Mouse (Mus musculus) myocyte (in vitro differentiated cells): ENCODE results near the gene Tectb. TPM values are rescaled to one million over a fixed set of nuclear protein-coding genes. Genes with fewer than 3 reads are reported as not detected.
A peak's percentile ranks its signal among the peaks of the same experiment; 100 is the strongest.

Experiments used
- H3K27me3 ChIP-seq: one replicate; pipeline ENCODE4 v1.6.1; 2011; ENCODE audit not compliant: control insufficient read depth, insufficient read depth, insufficient read length
- H3K36me3 ChIP-seq: one replicate; pipeline ENCODE4 v1.6.1; 2011; ENCODE audit not compliant: control insufficient read depth, insufficient read depth
- H3K4me2 ChIP-seq: one replicate; pipeline ENCODE4 v1.6.1; 2011; ENCODE audit warnings: low read depth, control low read depth
- H3K4me3 ChIP-seq: one replicate; pipeline ENCODE4 v1.5.1; 2011; ENCODE audit warnings: mild to moderate bottlenecking, control low read depth, moderate library complexity
- H3K79me2 ChIP-seq: one replicate; pipeline ENCODE4 v1.6.1; 2011; ENCODE audit not compliant: control insufficient read depth, insufficient read depth
- H3ac ChIP-seq: one replicate; pipeline ENCODE4 v1.6.1; 2011; ENCODE audit not compliant: control insufficient read depth, insufficient read length
- CEBPB ChIP-seq: IDR thresholded peaks from 2 replicates; pipeline ENCODE4 v1.6.1; 2011; ENCODE audit warnings: mild to moderate bottlenecking, moderate library complexity; ENCODE audit not compliant: poor library complexity, insufficient read depth, severe bottlenecking
- E2F4 ChIP-seq: IDR thresholded peaks from one replicate; pipeline ENCODE4 v1.6.1; 2011; ENCODE audit warnings: mild to moderate bottlenecking, control low read depth, moderate library complexity; ENCODE audit not compliant: insufficient read depth
- MAX ChIP-seq: IDR thresholded peaks from one replicate; pipeline ENCODE4 v1.6.1; 2011; ENCODE audit warnings: low read depth, mild to moderate bottlenecking, control low read depth
- MYOD1 ChIP-seq, 3 experiments: IDR thresholded peaks; one replicate each; pipeline ENCODE4 v1.6.1; 2011; ENCODE audit warnings: control low read depth in 2 of 3, low read depth in 2 of 3, mild to moderate bottlenecking in 2 of 3, moderate library complexity in 1 of 3; ENCODE audit not compliant: insufficient read length in 2 of 3, control insufficient read depth in 1 of 3
- MYOG ChIP-seq, 3 experiments: IDR thresholded peaks; one replicate each; pipeline ENCODE4 v1.6.1; 2011; ENCODE audit warnings: control low read depth in 2 of 3, low read depth in 2 of 3, mild to moderate bottlenecking in 2 of 3; ENCODE audit not compliant: insufficient read length in 2 of 3, control insufficient read depth in 1 of 3, insufficient read depth in 1 of 3
- POLR2A ChIP-seq: IDR thresholded peaks from one replicate; pipeline ENCODE4 v1.6.1; 2011; ENCODE audit warnings: low read depth, mild to moderate bottlenecking, control low read depth, moderate library complexity; ENCODE audit not compliant: insufficient read length
- POLR2AphosphoS2 ChIP-seq: IDR thresholded peaks from one replicate; pipeline ENCODE4 v1.6.1; 2011; ENCODE audit warnings: low read depth, control low read depth; ENCODE audit not compliant: insufficient read length
- REST ChIP-seq: IDR thresholded peaks from one replicate; pipeline ENCODE4 v1.6.1; 2011; ENCODE audit warnings: mild to moderate bottlenecking, control low read depth, moderate library complexity; ENCODE audit not compliant: insufficient read depth, insufficient read length
- SRF ChIP-seq: IDR thresholded peaks from one replicate; pipeline ENCODE4 v1.6.1; 2011; ENCODE audit warnings: low read depth; ENCODE audit not compliant: control insufficient read depth, insufficient read length
- TCF12 ChIP-seq: IDR thresholded peaks from one replicate; pipeline ENCODE4 v1.6.1; 2011; ENCODE audit warnings: mild to moderate bottlenecking, control low read depth; ENCODE audit not compliant: poor library complexity, insufficient read depth, severe bottlenecking
- TCF3 ChIP-seq: IDR thresholded peaks from one replicate; pipeline ENCODE4 v1.6.1; 2011; ENCODE audit warnings: low read depth, control low read depth; ENCODE audit not compliant: insufficient read length
- USF1 ChIP-seq: IDR thresholded peaks from one replicate; pipeline ENCODE4 v1.6.1; 2011; ENCODE audit warnings: low read depth, mild to moderate bottlenecking, control low read depth, moderate library complexity
- polyA plus RNA-seq: library from polyadenylated mRNA; unstranded; fragments of >200 nt; fragmentation: generic; extraction: Trizol; gene quantifications from one replicate; pipeline ENCODE4 v1.2.1, GENCODE M21; 2012; ENCODE audit warnings: missing spikeins

The Tectb gene
- polyA plus RNA-seq, 1 experiment, result not detected

DNA sequence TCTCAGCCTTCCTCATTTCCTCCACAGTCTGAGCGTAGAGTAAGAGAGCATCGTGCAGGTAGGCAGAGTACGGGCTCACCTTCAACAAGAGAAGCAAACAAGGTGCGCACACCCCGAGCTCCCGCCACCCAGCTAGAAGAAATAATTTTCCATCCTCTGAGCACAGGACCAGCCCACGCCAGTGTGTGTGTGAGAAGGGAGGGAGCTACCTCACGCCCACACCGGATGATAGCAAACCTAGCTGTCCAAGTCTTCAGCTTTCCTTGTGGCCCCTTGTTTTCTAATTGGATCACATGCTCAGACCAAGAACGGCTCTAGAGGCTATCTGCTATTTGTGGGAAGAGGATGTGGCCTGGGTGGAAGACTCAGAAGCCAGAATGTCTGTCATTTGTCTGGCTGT is 50.5 kb downstream of the Tectb start:
- no peak for TF ChIP-seq E2F4
- TF ChIP-seq POLR2A, result no peak
- TF ChIP-seq TCF3, result no peak
- TF ChIP-seq USF1, result no peak
- no peak for TF ChIP-seq MYOG (IDR thresholded peaks at IDR 0.05; ENCODE audit: control insufficient read depth in 1 of 3, insufficient read depth in 1 of 3, insufficient read length in 2 of 3, low read depth in 2 of 3)
- no peak for TF ChIP-seq MAX
- no peak for TF ChIP-seq POLR2AphosphoS2
- TF ChIP-seq TCF12, result no peak
- no peak for TF ChIP-seq CEBPB
- no peak for TF ChIP-seq REST
- TF ChIP-seq MYOD1 (IDR thresholded peaks at IDR 0.05; ENCODE audit: control insufficient read depth in 1 of 3, insufficient read length in 2 of 3, low read depth in 2 of 3), result no peak
- no peak for TF ChIP-seq SRF
- H3K79me2 ChIP-seq, result no peaks in the 10 kb centered on the region
- H3K4me2 ChIP-seq, result no peak overlapping the region
- no peaks in the 10 kb centered on the region for H3K36me3 ChIP-seq
- no peak overlapping the region for H3ac ChIP-seq
- H3K27me3 ChIP-seq, result no peaks in the 10 kb centered on the region
- no peak overlapping the region for H3K4me3 ChIP-seq

DNA sequence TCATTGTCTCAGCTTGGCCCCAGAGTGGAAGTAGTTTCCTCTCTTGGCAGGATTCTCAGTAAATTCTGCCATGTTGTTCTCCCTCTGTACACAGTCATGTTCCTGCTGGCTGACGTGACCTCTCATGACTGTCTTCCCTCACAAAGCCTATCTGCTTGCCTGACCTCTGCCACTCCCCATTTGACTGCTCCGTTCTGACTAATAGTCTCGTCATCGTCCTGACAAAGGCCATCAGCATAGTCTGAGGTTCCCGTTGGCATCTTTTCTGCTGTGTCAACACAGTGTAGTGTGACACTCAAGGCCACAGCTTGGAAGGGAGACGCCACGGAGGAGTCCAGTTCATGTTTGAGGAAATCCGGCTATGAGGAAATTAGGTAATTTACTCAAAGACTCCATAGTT is 51.6 kb downstream of the Tectb start:
- peak overlapping the region; percentile 56 for H3K4me2 ChIP-seq
- TF ChIP-seq E2F4 (no peak), POLR2AphosphoS2 (no peak), MYOD1 (IDR thresholded peaks at IDR 0.05; ENCODE audit: control insufficient read depth in 1 of 3, insufficient read length in 2 of 3, low read depth in 2 of 3) (no peak), POLR2A (no peak), MYOG (IDR thresholded peaks at IDR 0.05; ENCODE audit: control insufficient read depth in 1 of 3, insufficient read depth in 1 of 3, insufficient read length in 2 of 3, low read depth in 2 of 3) (no peak), MAX (no peak), USF1 (no peak), CEBPB (no peak), REST (no peak), TCF12 (no peak), TCF3 (no peak), SRF (no peak)
- H3ac ChIP-seq, result no peak overlapping the region
- H3K36me3 ChIP-seq, result no peaks in the 10 kb centered on the region
- no peaks in the 10 kb centered on the region for H3K79me2 ChIP-seq
- no peak overlapping the region for H3K4me3 ChIP-seq
- no peaks in the 10 kb centered on the region for H3K27me3 ChIP-seq

DNA sequence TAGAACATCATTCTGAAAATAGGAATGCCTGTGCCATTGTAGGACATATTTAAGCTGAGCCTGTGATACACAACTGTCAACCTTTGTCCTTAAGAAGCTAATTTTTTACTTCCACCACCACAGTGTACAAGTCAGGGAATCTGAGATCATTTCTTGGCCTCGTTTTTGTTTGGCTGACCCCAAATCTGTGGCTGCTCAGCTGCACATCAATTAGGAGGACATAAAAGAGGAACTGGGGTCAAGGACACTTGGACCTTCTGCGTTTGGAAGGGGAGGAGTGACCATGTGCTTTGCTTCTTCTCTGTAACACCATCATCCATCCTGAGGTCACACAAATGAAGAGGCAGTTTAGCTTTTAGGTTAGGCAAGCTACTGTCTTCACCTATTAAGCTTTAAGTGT is 55.5 kb downstream of the Tectb start:
- no peak for TF ChIP-seq CEBPB
- TF ChIP-seq POLR2AphosphoS2, result no peak
- TF ChIP-seq MYOG (IDR thresholded peaks at IDR 0.05; ENCODE audit: control insufficient read depth in 1 of 3, insufficient read depth in 1 of 3, insufficient read length in 2 of 3, low read depth in 2 of 3), result no peak
- TF ChIP-seq USF1, result no peak
- no peak for TF ChIP-seq TCF12
- Histone ChIP-seq H3K27me3 (no peaks in the 10 kb centered on the region), H3K79me2 (no peaks in the 10 kb centered on the region), H3K4me2 (no peak overlapping the region), H3ac (no peak overlapping the region), H3K4me3 (no peak overlapping the region), H3K36me3 (no peaks in the 10 kb centered on the region)

DNA sequence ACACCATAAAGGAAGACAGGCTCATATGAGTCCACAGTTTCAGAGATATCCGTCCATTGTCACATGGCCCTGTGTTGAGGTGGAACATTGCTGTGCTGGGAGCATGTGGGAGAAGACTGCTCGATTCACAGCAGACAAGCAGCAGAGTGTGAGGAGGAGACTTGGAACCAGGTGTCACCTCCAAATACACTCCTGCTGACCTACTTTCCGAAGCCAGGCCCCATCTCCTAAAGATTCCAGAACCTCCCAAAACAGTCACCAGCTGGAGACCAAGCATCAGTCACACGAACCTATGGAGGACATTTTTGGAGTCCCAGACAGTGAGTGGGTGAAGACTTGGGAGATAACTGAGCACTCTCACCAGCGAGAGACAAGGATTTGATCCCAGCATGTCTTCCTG is 56.0 kb downstream of the Tectb start:
- H3K79me2 ChIP-seq, result no peaks in the 10 kb centered on the region
- H3K27me3 ChIP-seq, result no peaks in the 10 kb centered on the region
- no peak overlapping the region for H3ac ChIP-seq
- H3K36me3 ChIP-seq, result no peaks in the 10 kb centered on the region
- H3K4me3 ChIP-seq, result no peak overlapping the region
- TF ChIP-seq POLR2A (no peak), TCF3 (no peak), CEBPB (no peak), MYOG (IDR thresholded peaks at IDR 0.05; ENCODE audit: control insufficient read depth in 1 of 3, insufficient read depth in 1 of 3, insufficient read length in 2 of 3, low read depth in 2 of 3) (no peak), MAX (no peak), SRF (no peak)
- no peak overlapping the region for H3K4me2 ChIP-seq

DNA sequence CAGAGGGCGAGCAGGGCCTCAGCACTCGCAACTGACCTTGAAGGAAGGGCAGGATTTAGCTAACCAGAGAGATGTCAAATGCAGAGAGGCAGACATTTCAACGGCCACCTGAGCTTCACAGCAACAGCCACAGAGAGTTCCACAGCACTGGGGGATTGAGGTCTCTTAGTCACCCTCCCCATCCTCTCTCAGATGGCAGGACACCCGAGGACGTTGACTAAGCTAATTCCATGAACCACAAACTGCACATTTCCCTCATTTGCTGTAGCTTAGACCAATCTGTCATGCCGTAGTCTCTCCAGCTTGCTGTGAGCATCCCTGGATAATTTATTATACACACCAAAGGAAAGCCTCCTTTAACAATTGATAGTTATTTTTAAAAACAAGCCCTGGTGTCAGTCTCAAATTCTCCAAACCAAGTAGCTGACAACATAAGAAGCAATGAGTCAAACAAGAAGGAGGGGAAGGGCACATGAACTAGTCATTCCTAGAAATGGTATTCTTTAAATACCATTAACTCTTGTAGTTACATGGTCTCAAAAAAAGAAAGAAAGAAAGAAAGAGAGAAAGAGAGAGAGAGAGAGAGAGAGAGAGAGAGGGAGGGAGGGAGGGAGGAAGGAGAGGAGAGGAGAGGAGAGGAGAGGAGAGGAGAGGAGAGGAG is 59.4 kb downstream of the Tectb start:
- Histone ChIP-seq H3K79me2 (no peaks in the 10 kb centered on the region), H3K4me3 (no peak overlapping the region), H3K27me3 (no peaks in the 10 kb centered on the region), H3K4me2 (peak overlapping the region; percentile 49), H3K36me3 (no peaks in the 10 kb centered on the region), H3ac (no peak overlapping the region)
- TF ChIP-seq E2F4 (no peak), REST (no peak), POLR2A (no peak), TCF12 (no peak), MAX (no peak), TCF3 (no peak), SRF (no peak), CEBPB (no peak), USF1 (no peak), POLR2AphosphoS2 (no peak), MYOG (IDR thresholded peaks at IDR 0.05; ENCODE audit: control insufficient read depth in 1 of 3, insufficient read depth in 1 of 3, insufficient read length in 2 of 3, low read depth in 2 of 3) (no peak), MYOD1 (IDR thresholded peaks at IDR 0.05; ENCODE audit: control insufficient read depth in 1 of 3, insufficient read length in 2 of 3, low read depth in 2 of 3) (no peak)
